Mouse (Mus musculus) ES-E14 (cell line): ENCODE results near the gene Dnajb6. TPM values are rescaled to one million over a fixed set of nuclear protein-coding genes. Genes with fewer than 3 reads are reported as not detected.

Source experiments
- DNase-seq: peaks from one replicate; pipeline ENCODE4 v3.0.0-alpha.2; 2013; ENCODE audit warnings: low read depth, low spot score
- H3K27ac ChIP-seq: 2 replicates; pipeline ENCODE4 v1.5.1; 2012; ENCODE audit warnings: low read depth, mild to moderate bottlenecking, low read length, moderate library complexity, mixed read lengths; ENCODE audit not compliant: poor library complexity, insufficient read depth, severe bottlenecking
- H3K36me3 ChIP-seq: 2 replicates; pipeline ENCODE4 v1.6.1; 2012; ENCODE audit warnings: mild to moderate bottlenecking, low read length, moderate library complexity, mixed read lengths; ENCODE audit not compliant: control insufficient read depth, poor library complexity, insufficient read depth, severe bottlenecking
- H3K4me1 ChIP-seq, 2 experiments: fragments of 150-350 bp in 1 of 2; sonication (generic) in 1 of 2; 2 replicates each; pipeline ENCODE4 v1.6.1; 2012; ENCODE audit warnings: low read length in 2 of 2, mild to moderate bottlenecking in 1 of 2, mixed read lengths in 1 of 2; ENCODE audit not compliant: control insufficient read depth in 2 of 2, insufficient read depth in 2 of 2, poor library complexity in 1 of 2
- H3K4me3 ChIP-seq, 2 experiments: fragments of 150-350 bp in 1 of 2; sonication (generic) in 1 of 2; 2 replicates each; pipeline ENCODE4 v1.5.1; 2012; ENCODE audit warnings: low read length in 2 of 2, low read depth in 1 of 2, mild to moderate bottlenecking in 1 of 2, mixed read lengths in 1 of 2; ENCODE audit not compliant: insufficient read depth in 1 of 2, poor library complexity in 1 of 2, severe bottlenecking in 1 of 2
- H3K9ac ChIP-seq: 2 replicates; pipeline ENCODE4 v1.6.1; 2012; ENCODE audit warnings: low read depth, mild to moderate bottlenecking, low read length, mixed read lengths; ENCODE audit not compliant: poor library complexity, insufficient read depth, severe bottlenecking
- H3K9me3 ChIP-seq: fragments of 150-350 bp; sonication (generic); 2 replicates; pipeline ENCODE4 v1.6.1; 2012; ENCODE audit warnings: low read depth, mild to moderate bottlenecking, low read length; ENCODE audit not compliant: control insufficient read depth, insufficient read depth
- CHD2 ChIP-seq: IDR thresholded peaks from 2 replicates; pipeline ENCODE4 v1.6.1; 2014; ENCODE audit warnings: mild to moderate bottlenecking, low read depth, low read length, inconsistent platforms
- HCFC1 ChIP-seq: IDR thresholded peaks from 2 replicates; pipeline ENCODE4 v1.6.1; 2012; ENCODE audit warnings: low read length, inconsistent platforms, borderline replicate concordance; ENCODE audit not compliant: insufficient read depth
- MAFK ChIP-seq: IDR thresholded peaks from 2 replicates; pipeline ENCODE4 v1.6.1; 2014; ENCODE audit warnings: mild to moderate bottlenecking, low read depth, low read length, inconsistent platforms; ENCODE audit not compliant: insufficient read depth
- ZC3H11A ChIP-seq: IDR thresholded peaks from 2 replicates; pipeline ENCODE4 v1.6.1; 2012; ENCODE audit warnings: low read depth, mild to moderate bottlenecking, inconsistent platforms, low read length, borderline replicate concordance
- ZNF384 ChIP-seq: IDR thresholded peaks from 2 replicates; pipeline ENCODE4 v1.6.1; 2012; ENCODE audit warnings: low read depth, low read length, inconsistent platforms
- in situ Hi-C, 2 experiments: fragments of 600-800 bp; cut with MboI; formaldehyde crosslinking; loops; one replicate each; pipeline ENCODE4 v1.15.1; 2025; ENCODE audit warnings: low sequenced_read_pairs in 2 of 2, inconsistent platforms in 1 of 2; ENCODE audit not compliant: unreplicated experiment in 2 of 2
- total RNA-seq: library from RNA; depleted of rRNA; stranded (reverse); fragments of 300-350 nt; gene quantifications from 2 replicates; pipeline ENCODE4 v1.2.3, GENCODE M21; 2012

Dnajb6 gene
- total RNA-seq, 1 experiment, result 224 TPM

DNA sequence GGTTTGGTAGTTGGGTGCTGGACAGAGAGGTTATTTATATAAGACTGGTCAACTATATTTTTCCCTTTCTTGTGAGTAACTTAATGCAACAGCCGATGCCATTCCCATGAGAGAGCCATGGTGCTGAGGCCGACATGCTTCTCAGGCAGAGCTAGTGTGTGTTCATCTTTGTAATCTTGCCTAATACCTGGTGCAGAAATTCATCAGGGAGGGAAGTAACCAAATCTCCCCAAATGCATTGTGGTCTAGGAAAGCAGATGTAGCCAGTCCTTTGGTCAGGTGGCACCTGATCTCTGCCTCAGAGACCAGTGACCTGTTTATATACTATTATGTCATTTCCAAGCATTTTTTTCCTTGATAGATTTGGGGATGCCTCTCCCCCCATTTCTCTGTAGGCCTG is 12.2 kb downstream of the Dnajb6 start:
- Histone ChIP-seq H3K27ac (peak overlapping the region; percentile 50; the same call in 1 of the 2 replicates), H3K9me3 (no peaks in the 10 kb centered on the region), H3K4me3 (no peak overlapping the region), H3K36me3 (peaks cover 19% of the 10 kb centered on the region), H3K4me1 (peaks cover 0 to 5% of the 10 kb centered on the region in 2 experiments; a peak in 1 of 4 replicates), H3K9ac (no peak overlapping the region; the same call in 1 of the 2 replicates)
- in situ Hi-C loops, result no loop called here
- DNase-seq, result no peak
- no peak for TF ChIP-seq MAFK

GRCm38 (mm10) chr5:29751306-29751705 is 15.8 kb downstream of the Dnajb6 start:
- no peak for DNase-seq
- in situ Hi-C loops, result no loop called here
- Histone ChIP-seq H3K9ac (no peak overlapping the region), H3K27ac (no peak overlapping the region), H3K4me1 (peaks cover 0 to 6% of the 10 kb centered on the region in 2 experiments; a peak in 2 of 4 replicates), H3K9me3 (no peaks in the 10 kb centered on the region), H3K36me3 (peaks cover 33% of the 10 kb centered on the region), H3K4me3 (no peak overlapping the region)
- no peak for TF ChIP-seq ZNF384
- TF ChIP-seq MAFK, result no peak
- no peak for TF ChIP-seq HCFC1
- TF ChIP-seq ZC3H11A, result no peak
- no peak for TF ChIP-seq CHD2

- in situ Hi-C loops, result no loop called here
- H3K27ac ChIP-seq, result no peak overlapping the region
- no peaks in the 10 kb centered on the region for H3K9me3 ChIP-seq
- TF ChIP-seq HCFC1 (no peak), MAFK (no peak), ZC3H11A (no peak), ZNF384 (no peak), CHD2 (no peak)
- DNase-seq, result no peak
- H3K36me3 ChIP-seq, result peaks cover 41% of the 10 kb centered on the region
- no peak overlapping the region for H3K4me3 ChIP-seq
- H3K4me1 ChIP-seq, result peaks cover 0 to 3% of the 10 kb centered on the region in 2 experiments; a peak in 2 of 4 replicates
- no peak overlapping the region for H3K9ac ChIP-seq
These were observed 17.4 kb downstream of the Dnajb6 start for GRCm38 (mm10) chr5:29752894-29753293.

DNA sequence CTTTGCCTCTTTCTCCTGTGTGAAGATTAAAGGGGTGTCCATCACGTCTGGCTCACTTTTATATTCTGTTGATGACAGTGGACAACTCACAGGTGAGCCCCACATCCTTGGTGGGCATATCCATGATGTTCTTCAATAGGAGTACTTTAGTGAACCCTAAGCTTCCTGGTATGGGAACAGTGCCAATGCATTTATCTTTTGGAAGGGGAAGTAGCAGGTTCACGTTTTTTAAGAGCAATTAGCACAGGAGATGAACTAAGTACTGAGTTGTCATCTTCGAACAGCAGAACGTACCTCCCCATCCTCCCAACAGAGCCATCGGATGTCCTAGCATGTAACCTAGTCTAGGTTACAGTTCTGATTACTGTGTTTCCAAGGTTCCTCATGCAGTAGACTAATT is 23.8 kb downstream of the Dnajb6 start:
- peaks cover 33% of the 10 kb centered on the region for H3K36me3 ChIP-seq
- in situ Hi-C loops, result no loop called here
- no peak overlapping the region for H3K4me3 ChIP-seq
- no peak overlapping the region for H3K27ac ChIP-seq
- TF ChIP-seq CHD2, result no peak
- TF ChIP-seq MAFK, result no peak
- no peak for TF ChIP-seq ZC3H11A
- no peak for TF ChIP-seq ZNF384
- no peak for TF ChIP-seq HCFC1
- DNase-seq, result no peak
- H3K9me3 ChIP-seq, result no peaks in the 10 kb centered on the region
- no peak overlapping the region for H3K9ac ChIP-seq
- H3K4me1 ChIP-seq, result peaks cover 0 to under 1% of the 10 kb centered on the region in 2 experiments; a peak in 1 of 4 replicates

DNA sequence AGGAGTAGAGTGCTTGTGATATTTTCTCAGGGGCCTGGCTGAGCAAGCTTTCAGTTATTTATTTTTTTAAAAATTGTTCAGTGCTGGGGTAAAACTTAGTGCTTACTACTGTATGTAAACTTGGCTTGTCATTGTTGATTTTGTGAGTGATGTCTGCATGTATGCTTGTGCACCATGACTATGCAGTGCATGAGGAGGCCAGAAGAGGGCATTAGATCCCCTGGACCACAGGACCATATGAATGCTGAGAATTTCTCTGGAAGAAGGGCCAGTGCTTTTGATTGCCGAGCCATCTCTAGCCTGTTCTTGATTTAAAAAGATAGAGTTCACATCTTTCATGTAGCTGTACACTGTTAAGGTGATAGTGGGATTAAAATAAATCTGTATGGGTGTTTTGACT is 35.4 kb downstream of the Dnajb6 start:
- peak; percentile 26 for DNase-seq
- H3K9me3 ChIP-seq, result no peaks in the 10 kb centered on the region
- peaks cover 27% of the 10 kb centered on the region for H3K36me3 ChIP-seq
- H3K9ac ChIP-seq, result no peak overlapping the region
- H3K27ac ChIP-seq, result no peak overlapping the region
- TF ChIP-seq ZC3H11A (peak; percentile 36; the same call in 1 of the 2 replicates), ZNF384 (no peak), HCFC1 (no peak), MAFK (0 out of 2 replicates have a peak, but pooled peaks have one; percentile 11), CHD2 (no peak)
- H3K4me3 ChIP-seq, result no peak overlapping the region
- H3K4me1 ChIP-seq, result no peaks in the 10 kb centered on the region
- in situ Hi-C loops, result no loop called here
